Mouse (Mus musculus) limb, embryonic 14.5 days (tissue): Measurements from ENCODE around the gene Ovol2. TPM values are rescaled to one million over a fixed set of nuclear protein-coding genes. Genes with fewer than 3 reads are reported as not detected.

Experiments used
- ATAC-seq: fragments of 200-750 bp; cut with Nextera tagmentation; 2 replicates; pipeline ENCODE4 v1.8.0; 2017; ENCODE audit warnings: low read depth, moderate number of reproducible peaks, moderate TSS enrichment; ENCODE audit not compliant: low FRiP score
- DNase-seq: peaks from one replicate; pipeline ENCODE4 v3.0.0-alpha.2; 2015; ENCODE audit warnings: low spot score
- H3K27ac ChIP-seq: fragments of 300-500 bp; sonication (generic); replicated peaks from 2 replicates; pipeline ENCODE4 v1.5.1; 2014; ENCODE audit warnings: low read depth, mild to moderate bottlenecking, low read length, moderate library complexity, mixed read lengths
- H3K27me3 ChIP-seq: fragments of 300-500 bp; sonication (generic); 2 replicates; pipeline ENCODE4 v1.6.1; 2014; ENCODE audit warnings: low read length, mixed read lengths; ENCODE audit not compliant: control insufficient read depth, insufficient read depth
- H3K36me3 ChIP-seq: fragments of 300-500 bp; sonication (generic); 2 replicates; pipeline ENCODE4 v1.6.1; 2014; ENCODE audit warnings: mild to moderate bottlenecking, low read length, moderate library complexity, mixed read lengths; ENCODE audit not compliant: control insufficient read depth, insufficient read depth
- H3K4me1 ChIP-seq: fragments of 300-500 bp; sonication (generic); 2 replicates; pipeline ENCODE4 v1.6.1; 2014; ENCODE audit warnings: antibody characterized with exemption, low read length, mixed read lengths; ENCODE audit not compliant: control insufficient read depth, insufficient read depth
- H3K4me2 ChIP-seq: fragments of 300-500 bp; sonication (generic); replicated peaks from 2 replicates; pipeline ENCODE4 v1.6.1; 2014; ENCODE audit warnings: low read depth, mild to moderate bottlenecking, low read length, moderate library complexity; ENCODE audit not compliant: severe bottlenecking
- H3K4me3 ChIP-seq: fragments of 300-500 bp; sonication (generic); replicated peaks from 2 replicates; pipeline ENCODE4 v1.5.1; 2014; ENCODE audit warnings: low read length
- H3K9ac ChIP-seq: fragments of 300-500 bp; sonication (generic); 2 replicates; pipeline ENCODE4 v1.6.1; 2014; ENCODE audit warnings: mild to moderate bottlenecking, low read depth, low read length, moderate library complexity; ENCODE audit not compliant: severe bottlenecking
- H3K9me3 ChIP-seq: fragments of 300-500 bp; sonication (generic); 2 replicates; pipeline ENCODE4 v1.6.1; 2016; ENCODE audit warnings: low read length; ENCODE audit not compliant: control insufficient read depth
- POLR2A ChIP-seq: fragments of 200-500 bp; IDR thresholded peaks from 2 replicates; pipeline ENCODE4 v1.8.0; 2012; ENCODE audit warnings: inconsistent platforms, mild to moderate bottlenecking, moderate library complexity, borderline replicate concordance; ENCODE audit not compliant: insufficient read depth, insufficient read length; ENCODE audit errors: extremely low read depth
- WGBS: fragments of 180-500 bp; shearing (Covaris S2); extraction: QIAGEN DNeasy Blood & Tissue Kit; methylation state at CpG from one replicate; pipeline ENCODE4 v1.1.7; 2014; 5-methylcytosine and 5-hydroxymethylcytosine counted together
- polyA plus RNA-seq, 2 experiments: library from polyadenylated mRNA; depleted of rRNA in 1 of 2; stranded (reverse) in 1 of 2; unstranded in 1 of 2; fragments of >200 nt; fragmentation: Nextera tagmentation in 1 of 2; extraction: Ambion mirVana in 1 of 2; gene quantifications; 2 replicates each; pipeline versions ENCODE4 v1.2.1 to v1.2.3; 2012 to 2014

Gene Ovol2
- polyA plus RNA-seq, 2 experiments = 1.8 to 2.9 TPM

DNA sequence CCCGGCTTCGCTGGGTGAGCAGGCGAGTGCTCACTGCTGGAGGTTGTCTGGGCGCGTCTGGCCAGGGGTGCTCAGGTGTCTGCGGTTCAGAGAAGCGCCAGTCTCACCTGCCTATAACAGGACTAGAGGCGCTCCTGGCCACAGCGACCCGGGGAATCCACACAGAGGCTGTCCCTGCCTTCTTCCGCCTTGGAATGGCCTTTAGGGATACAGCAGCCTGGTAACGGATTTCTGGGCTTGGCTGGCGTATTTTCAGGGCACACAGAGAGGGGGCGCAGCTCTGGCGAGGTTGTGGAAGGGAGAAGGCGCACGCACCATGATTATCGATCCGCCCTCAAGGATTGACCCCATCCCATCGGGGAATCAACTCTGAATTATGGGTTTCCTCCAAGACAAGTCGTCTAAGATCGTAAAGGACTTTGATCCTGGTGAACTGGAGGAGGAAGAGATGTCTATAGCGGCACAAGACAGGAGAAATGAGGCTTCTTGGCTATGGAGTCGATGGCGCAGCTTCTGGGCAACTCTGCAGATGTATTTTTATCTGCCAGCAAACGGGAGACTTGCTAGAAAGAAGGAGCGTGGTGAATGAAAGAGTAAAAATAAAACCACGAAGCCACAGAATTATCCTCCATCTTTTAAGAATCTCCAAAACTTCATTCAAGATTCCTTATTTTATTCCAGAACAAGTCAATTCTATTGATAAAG, 1.3 kb upstream of the Ovol2 start:
- H3K4me3 ChIP-seq = peak overlapping the region; percentile 59
- H3K9ac ChIP-seq = no peak overlapping the region
- H3K27me3 ChIP-seq = peaks cover 64% of the 10 kb centered on the region
- peak overlapping the region; percentile 99 for H3K4me2 ChIP-seq
- no peak for TF ChIP-seq POLR2A
- no peaks in the 10 kb centered on the region for H3K36me3 ChIP-seq
- H3K4me1 ChIP-seq = peaks cover 23% of the 10 kb centered on the region; the same call in 1 of the 2 replicates
- no peaks in the 10 kb centered on the region for H3K9me3 ChIP-seq
- no peak overlapping the region for H3K27ac ChIP-seq
- DNase-seq (no peak), ATAC-seq (no peak)
- 8% methylated on average over 28 of the region's 28 CpGs for WGBS

DNA sequence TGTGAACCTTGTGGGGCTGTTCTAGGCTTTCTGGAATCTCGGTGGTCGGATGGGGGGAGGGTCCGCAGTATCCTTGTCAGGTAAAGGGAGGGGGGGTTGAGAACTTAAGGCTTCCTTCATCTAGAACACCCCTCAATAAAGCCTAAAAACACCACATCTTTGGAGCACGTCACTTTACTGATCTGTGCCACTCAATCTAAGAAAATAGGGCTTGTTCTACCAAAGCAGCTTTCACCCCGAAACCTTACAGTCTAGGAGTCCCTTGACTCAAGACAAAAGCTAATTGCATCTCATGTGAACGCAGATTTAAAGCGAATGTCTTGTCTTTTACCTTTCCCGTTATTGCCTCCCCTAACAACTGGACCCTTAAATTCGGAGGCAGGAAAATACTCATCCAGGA, 540 bp upstream of the Ovol2 start:
- no peak for ATAC-seq
- Histone ChIP-seq H3K36me3 (no peaks in the 10 kb centered on the region), H3K27me3 (peaks cover 64% of the 10 kb centered on the region), H3K9me3 (no peaks in the 10 kb centered on the region), H3K9ac (no peak overlapping the region), H3K27ac (no peak overlapping the region), H3K4me3 (peak overlapping the region; percentile 59), H3K4me1 (peaks cover 23% of the 10 kb centered on the region; the same call in 1 of the 2 replicates), H3K4me2 (peak overlapping the region; percentile 99)
- WGBS = 3% methylated on average over 9 of the region's 9 CpGs
- DNase-seq = no peak
- no peak for TF ChIP-seq POLR2A

DNA sequence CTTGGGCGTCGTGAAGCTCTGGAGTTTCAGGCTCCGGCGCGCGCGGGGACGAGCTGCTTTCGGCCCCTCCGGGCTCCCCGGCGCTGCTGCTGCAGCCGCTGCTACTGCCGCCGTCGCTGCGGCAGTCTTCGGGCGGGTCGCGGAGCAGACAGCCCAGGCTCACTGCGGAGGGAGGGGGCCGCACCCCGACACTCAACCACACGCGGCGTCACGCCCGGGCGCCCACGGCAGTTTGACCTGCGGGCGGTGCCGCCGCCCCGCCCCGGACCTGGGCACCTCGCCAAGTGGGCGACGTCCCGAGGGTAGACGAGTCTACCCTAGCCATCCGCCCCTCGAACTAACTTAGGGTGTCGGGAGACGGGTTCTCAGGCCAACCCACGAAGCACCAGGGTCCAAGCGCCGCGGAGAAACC, 980 bp downstream of the Ovol2 start:
- peaks cover 67% of the 10 kb centered on the region for H3K27me3 ChIP-seq
- no peak overlapping the region for H3K27ac ChIP-seq
- no peaks in the 10 kb centered on the region for H3K9me3 ChIP-seq
- H3K4me1 ChIP-seq = peaks cover 23% of the 10 kb centered on the region; the same call in 1 of the 2 replicates
- H3K9ac ChIP-seq = peak overlapping the region; percentile 48
- H3K4me3 ChIP-seq = peak overlapping the region; percentile 59
- TF ChIP-seq POLR2A = no peak
- no peaks in the 10 kb centered on the region for H3K36me3 ChIP-seq
- DNase-seq = no peak
- ATAC-seq = peak; percentile 25; the same call in 1 of the 2 replicates
- WGBS = 0% methylated on average over 21 of the region's 50 CpGs
- H3K4me2 ChIP-seq = peak overlapping the region; percentile 99

DNA sequence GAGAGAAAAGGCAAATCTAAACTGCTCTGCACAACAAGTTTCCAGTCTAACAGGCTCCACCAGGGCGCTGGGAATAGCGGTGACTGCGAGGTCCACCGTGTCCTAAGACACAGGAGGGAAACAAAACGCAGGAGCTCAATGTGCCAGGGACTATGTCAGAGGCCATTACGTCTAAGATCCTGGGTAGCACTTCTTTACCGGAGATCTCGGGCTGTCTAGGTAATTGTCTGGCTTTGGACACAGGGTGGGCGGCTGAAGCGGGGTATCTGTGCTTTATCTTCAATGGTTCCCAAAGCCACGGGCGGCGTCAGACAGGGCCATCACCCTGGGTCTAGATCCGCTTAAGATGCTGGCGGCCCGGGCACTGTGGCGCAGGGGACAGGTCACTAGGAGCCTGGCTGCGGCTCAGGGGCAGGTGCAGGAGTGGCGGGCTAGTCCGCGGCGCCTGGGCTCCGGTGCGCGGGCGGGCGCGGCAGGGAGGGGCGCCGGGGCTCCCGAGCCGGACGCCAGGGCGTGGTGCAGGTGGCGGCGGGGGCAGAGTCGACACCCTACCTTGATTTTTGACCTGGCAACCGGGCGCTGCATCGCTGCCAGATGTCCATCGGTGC, 1.5 kb downstream of the Ovol2 start:
- no peak overlapping the region for H3K27ac ChIP-seq
- H3K4me2 ChIP-seq = peak overlapping the region; percentile 99
- TF ChIP-seq POLR2A = no peak
- H3K4me3 ChIP-seq = peak overlapping the region; percentile 59
- ATAC-seq (peak; percentile 36; the same call in 1 of the 2 replicates), DNase-seq (no peak)
- H3K9ac ChIP-seq = peak overlapping the region; percentile 48
- under 1% methylated on average over 25 of the region's 41 CpGs for WGBS
- H3K4me1 ChIP-seq = peaks cover 23% of the 10 kb centered on the region; the same call in 1 of the 2 replicates
- H3K36me3 ChIP-seq = no peaks in the 10 kb centered on the region
- peaks cover 67% of the 10 kb centered on the region for H3K27me3 ChIP-seq
- H3K9me3 ChIP-seq = no peaks in the 10 kb centered on the region

DNA sequence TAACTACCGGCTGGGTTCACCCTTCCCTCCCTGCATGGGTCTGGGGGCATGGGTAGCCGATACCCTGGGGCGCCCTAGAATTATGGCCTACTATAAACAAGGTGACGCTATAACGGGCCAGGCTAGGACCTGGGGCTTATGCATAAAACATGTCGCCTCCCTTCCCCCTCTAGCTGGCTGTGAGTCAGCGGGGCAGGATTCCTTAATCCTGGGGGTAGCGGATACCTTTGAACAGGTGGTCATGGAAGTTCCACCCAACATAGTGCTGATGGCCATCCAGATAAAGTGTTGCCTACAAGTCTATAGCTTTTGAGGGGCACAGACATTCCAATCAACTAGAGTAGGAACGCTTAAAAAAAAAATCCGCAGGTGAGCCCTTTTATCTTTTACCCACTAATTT, 2.0 kb downstream of the Ovol2 start:
- 1% methylated on average over 10 of the region's 10 CpGs for WGBS
- Histone ChIP-seq H3K36me3 (no peaks in the 10 kb centered on the region), H3K4me3 (peak overlapping the region; percentile 59; the same call in 1 of the 2 replicates), H3K4me2 (peak overlapping the region; percentile 99), H3K9me3 (no peaks in the 10 kb centered on the region), H3K27me3 (peaks cover 66% of the 10 kb centered on the region), H3K9ac (no peak overlapping the region), H3K4me1 (peaks cover 23% of the 10 kb centered on the region; the same call in 1 of the 2 replicates), H3K27ac (no peak overlapping the region)
- no peak for TF ChIP-seq POLR2A
- ATAC-seq = no peak
- DNase-seq = no peak
